In the genomic region with DNA sequence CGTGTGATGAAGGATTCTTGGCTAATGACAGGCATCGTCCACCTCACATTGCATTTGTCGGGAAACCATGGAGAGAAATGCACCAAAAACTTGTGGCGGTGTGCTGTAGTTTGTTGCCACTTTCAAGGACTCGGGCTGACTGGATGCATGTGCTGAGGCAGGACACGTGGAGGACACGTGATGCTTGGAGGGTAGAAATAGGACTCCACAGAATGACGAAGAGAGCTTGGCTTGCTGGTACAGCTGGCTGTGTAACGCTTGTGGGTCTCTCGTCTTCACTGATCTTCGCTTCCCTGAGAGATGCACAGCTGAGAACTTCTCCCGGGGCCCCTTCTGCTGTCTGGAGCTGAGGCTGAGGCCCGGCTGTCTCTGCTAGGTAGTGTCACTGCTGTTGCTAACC, we compare ENCODE assay signal across 11 mouse cellular contexts. TPM values are rescaled to one million over a fixed set of nuclear protein-coding genes. Genes with fewer than 3 reads are reported as not detected.
DNase-seq lines count a peak whose midpoint lies in the region; ATAC-seq and TF ChIP-seq lines count a peak whose summit lies in the region.
"Had no signal": no experiment of that assay in that cellular context is flagged by ENCODE, and none has a peak within 500 bp of the region (broad histone marks: within the 10 kb centered on the region; RNA-seq: fewer than 3 reads in every experiment).

No protein-coding gene starts in this region.

- H3K36me3 ChIP-seq in hindbrain, embryonic 12.5 days, result peaks cover 38% of the 10 kb centered on the region
- peaks cover 12% of the 10 kb centered on the region for H3K36me3 ChIP-seq in hindbrain, embryonic 11.5 days (ENCODE audit: control insufficient read depth, insufficient read depth, low read length)
- H3K36me3 ChIP-seq in midbrain, embryonic 13.5 days, result peaks cover 40% of the 10 kb centered on the region

- no peak for TF ChIP-seq CTCF in lung, adult 2 months (IDR thresholded peaks at IDR 0.05; ENCODE audit: insufficient read depth, low read length)

- 69% methylated on average over 13 of the region's 13 CpGs for WGBS in hindbrain, embryonic 12.5 days
- 77% methylated on average over 13 of the region's 13 CpGs for WGBS in hindbrain, embryonic 11.5 days
- 78% methylated on average over 13 of the region's 13 CpGs for WGBS in midbrain, embryonic 13.5 days
- WGBS in lung, adult 2 months, result 67% methylated on average over 13 of the region's 13 CpGs

- no peak for ATAC-seq in hindbrain, embryonic 12.5 days (ENCODE audit: low FRiP score)
- ATAC-seq in hindbrain, embryonic 11.5 days (ENCODE audit: low FRiP score), result no peak
- ATAC-seq in midbrain, embryonic 13.5 days, result no peak

- TF ChIP-seq POLR2A in lung, adult 2 months (IDR thresholded peaks at IDR 0.05; ENCODE audit: borderline replicate concordance, extremely low read depth, low read depth, low read length), result no peak

- H3K4me3 ChIP-seq in hindbrain, embryonic 12.5 days, result no peak overlapping the region
- no peak overlapping the region for H3K4me3 ChIP-seq in hindbrain, embryonic 11.5 days (ENCODE audit: low read depth, low read length)
- H3K4me3 ChIP-seq in midbrain, embryonic 13.5 days (replicated peaks), result no peak overlapping the region
- no peak overlapping the region for H3K4me3 ChIP-seq in lung, adult 2 months (replicated peaks; ENCODE audit: extremely low read depth, low read depth, low read length)
- H3K4me3 ChIP-seq: liver, embryonic 13.5 days had no signal

- no peaks in the 10 kb centered on the region for H3K9me3 ChIP-seq in hindbrain, embryonic 12.5 days (replicated peaks)
- H3K9me3 ChIP-seq in hindbrain, embryonic 11.5 days (ENCODE audit: control insufficient read depth, low read length), result no peaks in the 10 kb centered on the region
- H3K9me3 ChIP-seq in midbrain, embryonic 13.5 days, result no peaks in the 10 kb centered on the region
- H3K9me3 ChIP-seq: G1E; liver, embryonic 13.5 days had no signal

- no peak overlapping the region for H3K4me2 ChIP-seq in hindbrain, embryonic 12.5 days (replicated peaks)
- H3K4me2 ChIP-seq in hindbrain, embryonic 11.5 days (replicated peaks; ENCODE audit: low read depth, low read length), result no peak overlapping the region
- no peak overlapping the region for H3K4me2 ChIP-seq in midbrain, embryonic 13.5 days (replicated peaks)
- H3K4me2 ChIP-seq: liver, embryonic 13.5 days had no signal

- DNase-seq in adrenal gland, adult 2 months, result peak; percentile 59
- DNase-seq in adrenal gland, postnatal 10 days, result no peak
- no peak for DNase-seq in hindbrain, embryonic 11.5 days (ENCODE audit: low spot score)
- peak; percentile 50 for DNase-seq in adrenal gland, postnatal 14 days
- DNase-seq in lung, adult 2 months, result no peak
- no peak for DNase-seq in liver

- H3K4me1 ChIP-seq in hindbrain, embryonic 12.5 days, result peaks cover 48% of the 10 kb centered on the region
- peaks cover 3% of the 10 kb centered on the region; the same call in 1 of the 2 replicates for H3K4me1 ChIP-seq in hindbrain, embryonic 11.5 days (replicated peaks; ENCODE audit: control insufficient read depth, insufficient read depth, low read length)
- H3K4me1 ChIP-seq in midbrain, embryonic 13.5 days (replicated peaks), result peaks cover 65% of the 10 kb centered on the region
- H3K4me1 ChIP-seq in lung, adult 2 months (ENCODE audit: control insufficient read depth, insufficient read depth, low read length), result no peaks in the 10 kb centered on the region

- H3K27me3 ChIP-seq in hindbrain, embryonic 12.5 days, result no peaks in the 10 kb centered on the region
- no peaks in the 10 kb centered on the region for H3K27me3 ChIP-seq in hindbrain, embryonic 11.5 days (ENCODE audit: control insufficient read depth, insufficient read depth, low read length)
- H3K27me3 ChIP-seq in midbrain, embryonic 13.5 days, result no peaks in the 10 kb centered on the region
- H3K27me3 ChIP-seq: liver, embryonic 13.5 days had no signal

- no peak overlapping the region for H3K9ac ChIP-seq in hindbrain, embryonic 12.5 days
- H3K9ac ChIP-seq in hindbrain, embryonic 11.5 days (ENCODE audit: low read depth, low read length), result no peak overlapping the region
- H3K9ac ChIP-seq in midbrain, embryonic 13.5 days (replicated peaks), result no peak overlapping the region
- H3K9ac ChIP-seq: liver, embryonic 13.5 days had no signal

- H3K27ac ChIP-seq in hindbrain, embryonic 12.5 days, result peak overlapping the region; percentile 45; the same call in 1 of the 2 replicates
- H3K27ac ChIP-seq in hindbrain, embryonic 11.5 days (ENCODE audit: low read depth, low read length), result no peak overlapping the region
- H3K27ac ChIP-seq in midbrain, embryonic 13.5 days, result peak overlapping the region; percentile 57
- H3K27ac ChIP-seq: liver, embryonic 13.5 days had no signal

RNA-seq across cellular contexts. Expression of a gene that starts 47.9 kb away (rescaled TPM):
- total RNA-seq in adrenal gland, adult 2 months (2021), result 10 to 100 TPM in 1 of 2 experiments, 1 to 10 TPM in 1; 8.2 to 24.1 TPM
- 21.6 and 22.8 TPM in 2 replicates for polyA plus RNA-seq in adrenal gland, adult 2 months (2012; rRNA removed)
- total RNA-seq in adrenal gland, postnatal 10 days (2021), result 10 to 100 TPM; 10.3 to 20.0 TPM
- 55.3 and 55.7 TPM in 2 replicates for polyA plus RNA-seq in hindbrain, embryonic 12.5 days (2016; fragmentation: Nextera tagmentation; extraction: Ambion mirVana)
- polyA plus RNA-seq in hindbrain, embryonic 11.5 days (2014; fragmentation: Nextera tagmentation; extraction: Ambion mirVana), result 36.5 and 52.5 TPM in 2 replicates
- 10.0 and 14.0 TPM in 2 replicates for total RNA-seq in adrenal gland, postnatal 14 days (2021)
- polyA plus RNA-seq in midbrain, embryonic 13.5 days (2015; fragmentation: Nextera tagmentation; extraction: Ambion mirVana), result 40.7 and 50.3 TPM in 2 replicates
- polyA plus RNA-seq in lung, adult 2 months (2012; rRNA removed), result 23.4 and 27.5 TPM in 2 replicates
- total RNA-seq: megakaryocyte, adult 5-6 weeks had no signal
- polyA plus RNA-seq: G1E had no signal

Comparison
In these comparisons a context has a peak if more than half of its experiments do, and no peak if none do; other contexts are left out.
1. DNase-seq: peak in adrenal gland, adult 2 months (single experiment) and adrenal gland, postnatal 14 days (single experiment); none in adrenal gland, postnatal 10 days (single experiment), hindbrain, embryonic 11.5 days (single experiment), lung, adult 2 months (single experiment) and liver (single experiment).